Mouse (Mus musculus) CH12.LX (cell line): ENCODE measurements around the gene Hoxa10. TPM values are rescaled to one million over a fixed set of nuclear protein-coding genes. Genes with fewer than 3 reads are reported as not detected.

ENCODE experiments used
- DNase-seq: peaks from one replicate; pipeline ENCODE4 v3.0.0-alpha.2; 2013; ENCODE audit errors: extremely low read depth
- H3K27ac ChIP-seq: 2 replicates; pipeline ENCODE4 v1.5.1; 2012; ENCODE audit warnings: low read depth, mild to moderate bottlenecking, control low read depth, moderate library complexity; ENCODE audit not compliant: insufficient read depth
- H3K27me3 ChIP-seq: replicated peaks from 2 replicates; pipeline ENCODE3; 2012; ENCODE audit warnings: inconsistent platforms
- H3K36me3 ChIP-seq, 2 experiments: replicated peaks in 1 of 2; 2 replicates each; pipeline versions ENCODE3 to v1.6.1; 2012; ENCODE audit warnings: inconsistent platforms in 1 of 2, low read length in 1 of 2, mild to moderate bottlenecking in 1 of 2, mixed read lengths in 1 of 2, moderate library complexity in 1 of 2; ENCODE audit not compliant: control insufficient read depth in 1 of 2, insufficient read depth in 1 of 2
- H3K4me1 ChIP-seq, 2 experiments: 2 replicates each; pipeline ENCODE4 v1.6.1; 2012; ENCODE audit warnings: inconsistent platforms in 1 of 2, moderate library complexity in 1 of 2; ENCODE audit not compliant: insufficient read depth in 2 of 2, control insufficient read depth in 1 of 2
- H3K4me2 ChIP-seq: 2 replicates; pipeline ENCODE4 v1.6.1; 2012; ENCODE audit warnings: low read depth, mild to moderate bottlenecking, control low read depth; ENCODE audit not compliant: poor library complexity, insufficient read depth, severe bottlenecking
- H3K4me3 ChIP-seq, 3 experiments: fragments of 150-350 bp in 1 of 3; sonication (generic) in 1 of 3; replicated peaks in 1 of 3; 2 replicates each; pipeline versions ENCODE3 to v1.5.1; 2011 to 2012; ENCODE audit warnings: low read depth in 2 of 3, low read length in 2 of 3, mild to moderate bottlenecking in 2 of 3, moderate library complexity in 2 of 3, control low read depth in 1 of 3, improper control_type of control experiment in 1 of 3, inconsistent platforms in 1 of 3, mixed read lengths in 1 of 3; ENCODE audit not compliant: poor library complexity in 1 of 3
- H3K79me2 ChIP-seq: replicated peaks from 2 replicates; pipeline ENCODE4 v1.6.1; 2012; ENCODE audit warnings: mild to moderate bottlenecking, moderate library complexity; ENCODE audit not compliant: control insufficient read depth, poor library complexity, insufficient read depth, severe bottlenecking; ENCODE audit errors: extremely low read depth
- H3K9ac ChIP-seq: 2 replicates; pipeline ENCODE4 v1.6.1; 2012; ENCODE audit warnings: low read depth, mild to moderate bottlenecking, control low read depth, moderate library complexity; ENCODE audit not compliant: insufficient read depth
- H3K9me3 ChIP-seq: replicated peaks from 2 replicates; pipeline ENCODE3; 2012; ENCODE audit warnings: low read length, inconsistent platforms, mixed read lengths
- E2F4 ChIP-seq: IDR thresholded peaks from 2 replicates; pipeline ENCODE4 v1.6.1; 2011; ENCODE audit warnings: low read depth, low read length, improper control_type of control experiment; ENCODE audit not compliant: insufficient replicate concordance
- KAT2A ChIP-seq: IDR thresholded peaks from 2 replicates; pipeline ENCODE4 v1.6.1; 2012; ENCODE audit warnings: low read length, improper control_type of control experiment, inconsistent platforms; ENCODE audit not compliant: insufficient replicate concordance
- MAX ChIP-seq: IDR thresholded peaks from 2 replicates; pipeline ENCODE4 v1.6.1; 2011; ENCODE audit warnings: low read length, improper control_type of control experiment
- MEF2A ChIP-seq: IDR thresholded peaks from 2 replicates; pipeline ENCODE4 v1.6.1; 2014; ENCODE audit warnings: low read depth, mild to moderate bottlenecking, inconsistent platforms, low read length, improper control_type of control experiment, borderline replicate concordance
- POLR2AphosphoS2 ChIP-seq: IDR thresholded peaks from 2 replicates; pipeline ENCODE4 v1.6.1; 2011; ENCODE audit warnings: low read depth, low read length, improper control_type of control experiment
- RCOR1 ChIP-seq: conservative IDR thresholded peaks from 2 replicates; pipeline ENCODE4 v1.6.1; 2012; ENCODE audit warnings: low read depth, mild to moderate bottlenecking, inconsistent platforms, low read length, improper control_type of control experiment
- SIN3A ChIP-seq: IDR thresholded peaks from 2 replicates; pipeline ENCODE4 v1.6.1; 2012; ENCODE audit warnings: low read length, improper control_type of control experiment, inconsistent platforms
- TBP ChIP-seq: conservative IDR thresholded peaks from 2 replicates; pipeline ENCODE4 v1.6.1; 2011; ENCODE audit warnings: low read depth, low read length, improper control_type of control experiment
- USF2 ChIP-seq: conservative IDR thresholded peaks from 2 replicates; pipeline ENCODE4 v1.6.1; 2011; ENCODE audit warnings: low read depth, low read length, improper control_type of control experiment
- ZNF384 ChIP-seq: IDR thresholded peaks from 2 replicates; pipeline ENCODE4 v1.6.1; 2012; ENCODE audit warnings: low read depth, low read length, improper control_type of control experiment, inconsistent platforms
- dilution Hi-C: fragments of 300-500 bp; cut with MboI; formaldehyde crosslinking; loops from 2 replicates; pipeline ENCODE4 v1.14.3; 2020; ENCODE audit warnings: low sequenced_read_pairs; ENCODE audit not compliant: extremely low pct_unique_long_range_greater_than_20kb, extremely low pct_ligation_motif_present
- in situ Hi-C: fragments of 300-500 bp; cut with MboI; formaldehyde crosslinking; loops from 3 replicates; pipeline ENCODE4 v1.14.3; 2019; ENCODE audit warnings: low sequenced_read_pairs, low pct_ligation_motif_present, low pct_unique_long_range_greater_than_20kb, mixed read lengths
- polyA plus RNA-seq: library from polyadenylated mRNA; unstranded; fragments of >175 nt; gene quantifications from 2 replicates; pipeline ENCODE4 v1.2.1, GENCODE M21; 2012; ENCODE audit warnings: low read depth; ENCODE audit not compliant: insufficient read length
- total RNA-seq, 2 experiments: library from RNA; depleted of rRNA; stranded (reverse); fragments of 300-350 nt in 1 of 2; fragments of >200 nt in 1 of 2; gene quantifications; 2 replicates each; pipeline ENCODE4 v1.2.3; 2012 to 2014

The Hoxa10 gene
- total and polyA plus RNA-seq, 3 experiments = 5.2 to 14.5 (median 14.3) TPM

DNA sequence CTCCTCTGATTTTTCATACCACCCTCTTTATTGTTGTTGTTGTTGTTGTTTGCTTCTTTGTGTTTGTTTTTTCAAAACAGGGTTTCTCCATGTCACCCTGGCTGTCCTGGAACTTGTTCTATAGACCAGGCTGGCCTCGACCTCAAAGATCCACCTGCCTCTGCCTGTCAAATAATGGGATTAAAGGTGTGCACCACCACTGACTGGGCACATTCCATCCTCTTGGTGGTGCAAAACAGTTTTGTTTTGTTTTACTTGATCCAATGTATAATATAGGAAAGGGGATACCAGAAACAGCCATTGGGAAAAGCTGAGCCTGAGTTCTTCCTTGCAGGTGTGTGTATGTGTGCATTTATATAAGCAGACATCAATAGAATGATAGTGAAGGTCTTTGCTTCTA, 54.2 kb downstream of the Hoxa10 start:
- TF ChIP-seq MEF2A (no peak), POLR2AphosphoS2 (no peak), E2F4 (no peak)
- H3K27ac ChIP-seq = no peak overlapping the region
- no peak overlapping the region for H3K4me3 ChIP-seq
- H3K4me2 ChIP-seq = no peak overlapping the region
- H3K9me3 ChIP-seq = no peaks in the 10 kb centered on the region
- dilution Hi-C loops = no loop called here
- no peaks in the 10 kb centered on the region for H3K27me3 ChIP-seq
- no peak overlapping the region for H3K9ac ChIP-seq
- no peaks in the 10 kb centered on the region for H3K79me2 ChIP-seq
- in situ Hi-C loops = no loop called here
- no peaks in the 10 kb centered on the region for H3K4me1 ChIP-seq
- DNase-seq = no peak
- H3K36me3 ChIP-seq = peaks cover 0 to 2% of the 10 kb centered on the region in 2 experiments

GRCm38 (mm10) chr6:52185834-52186233, 54.8 kb downstream of the Hoxa10 start:
- peaks cover 0 to 2% of the 10 kb centered on the region in 2 experiments for H3K36me3 ChIP-seq
- H3K4me2 ChIP-seq = no peak overlapping the region
- H3K9ac ChIP-seq = no peak overlapping the region
- H3K9me3 ChIP-seq = no peaks in the 10 kb centered on the region
- DNase-seq = no peak
- TF ChIP-seq USF2 = no peak
- no peak for TF ChIP-seq RCOR1
- no peak for TF ChIP-seq MAX
- dilution Hi-C loops (no loop called here), in situ Hi-C loops (no loop called here)
- no peak overlapping the region for H3K27ac ChIP-seq
- no peaks in the 10 kb centered on the region for H3K79me2 ChIP-seq
- no peak overlapping the region for H3K4me3 ChIP-seq
- no peaks in the 10 kb centered on the region for H3K4me1 ChIP-seq
- no peaks in the 10 kb centered on the region for H3K27me3 ChIP-seq

DNA sequence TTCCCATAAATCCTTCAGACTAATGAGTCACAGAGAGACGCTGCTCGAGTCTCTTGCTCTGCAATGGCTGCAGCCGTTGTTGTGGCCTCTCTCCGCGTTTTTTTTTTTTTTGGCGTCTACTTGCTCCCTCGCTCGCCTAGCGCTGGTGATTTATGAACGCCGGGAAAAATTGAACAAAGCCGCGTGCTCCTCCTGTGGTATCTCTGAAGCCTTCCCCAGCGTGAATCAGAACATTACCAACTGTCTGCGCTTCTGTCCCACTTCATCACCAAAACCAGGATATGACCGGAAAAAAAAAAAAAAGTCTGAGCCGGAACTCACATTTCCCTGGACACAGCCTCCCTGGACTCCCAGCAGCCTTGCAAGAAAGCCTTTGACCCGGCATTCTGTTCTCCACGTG, 55.4 kb downstream of the Hoxa10 start:
- dilution Hi-C loops (no loop called here), in situ Hi-C loops (no loop called here)
- Histone ChIP-seq H3K9me3 (no peaks in the 10 kb centered on the region), H3K4me1 (no peaks in the 10 kb centered on the region), H3K79me2 (no peaks in the 10 kb centered on the region), H3K27ac (no peak overlapping the region), H3K4me3 (no peak overlapping the region), H3K9ac (no peak overlapping the region), H3K36me3 (peaks cover 0 to 2% of the 10 kb centered on the region in 2 experiments), H3K4me2 (no peak overlapping the region), H3K27me3 (no peaks in the 10 kb centered on the region)
- DNase-seq = no peak
- TF ChIP-seq KAT2A (no peak), ZNF384 (no peak), E2F4 (no peak), SIN3A (no peak), TBP (no peak), MAX (no peak)
